Mouse (Mus musculus) heart, postnatal 0 days (tissue): ENCODE results near the gene Ntf3. TPM values are rescaled to one million over a fixed set of nuclear protein-coding genes. Genes with fewer than 3 reads are reported as not detected.

Source experiments
- ATAC-seq: fragments of 200-750 bp; cut with Nextera tagmentation; 2 replicates; pipeline ENCODE4 v1.8.0; 2017; ENCODE audit warnings: low read depth, moderate number of reproducible peaks, moderate library complexity; ENCODE audit not compliant: insufficient read depth
- DNase-seq: peaks from one replicate; pipeline ENCODE4 v3.0.0-alpha.2; 2016; ENCODE audit warnings: low spot score
- H3K27ac ChIP-seq: fragments of 300-500 bp; sonication (generic); 2 replicates; pipeline ENCODE4 v1.5.1; 2014; ENCODE audit warnings: low read depth, mild to moderate bottlenecking
- H3K27me3 ChIP-seq: fragments of 300-500 bp; sonication (generic); 2 replicates; pipeline ENCODE4 v1.6.1; 2014; ENCODE audit warnings: low read length, mixed read lengths; ENCODE audit not compliant: control insufficient read depth, insufficient read depth
- H3K36me3 ChIP-seq: fragments of 300-500 bp; sonication (generic); replicated peaks from 2 replicates; pipeline ENCODE4 v1.6.1; 2014; ENCODE audit warnings: low read length, mixed read lengths; ENCODE audit not compliant: control insufficient read depth, insufficient read depth
- H3K4me1 ChIP-seq: fragments of 300-500 bp; sonication (generic); 2 replicates; pipeline ENCODE4 v1.6.1; 2014; ENCODE audit warnings: antibody characterized with exemption; ENCODE audit not compliant: control insufficient read depth, insufficient read depth
- H3K4me2 ChIP-seq: fragments of 300-500 bp; sonication (generic); 2 replicates; pipeline ENCODE4 v1.6.1; 2014; ENCODE audit warnings: low read depth, mild to moderate bottlenecking, low read length, moderate library complexity
- H3K4me3 ChIP-seq: fragments of 300-500 bp; sonication (generic); 2 replicates; pipeline ENCODE4 v1.5.1; 2014; ENCODE audit warnings: low read depth, low read length
- H3K9ac ChIP-seq: fragments of 300-500 bp; sonication (generic); replicated peaks from 2 replicates; pipeline ENCODE4 v1.6.1; 2014; ENCODE audit warnings: low read depth, low read length, mixed read lengths
- H3K9me3 ChIP-seq: fragments of 300-500 bp; sonication (generic); replicated peaks from 2 replicates; pipeline ENCODE4 v1.6.1; 2016; ENCODE audit warnings: low read length; ENCODE audit not compliant: control insufficient read depth
- CTCF ChIP-seq: IDR thresholded peaks from 2 replicates; pipeline ENCODE4 v1.5.1; 2016; ENCODE audit warnings: antibody characterized with exemption, control low read depth, low read depth
- EP300 ChIP-seq: IDR thresholded peaks from 2 replicates; pipeline ENCODE4 v1.6.1; 2016; ENCODE audit warnings: antibody characterized with exemption, low read depth
- WGBS: fragments of 180-500 bp; shearing (Covaris S2); extraction: QIAGEN DNeasy Blood & Tissue Kit; methylation state at CpG from one replicate; pipeline ENCODE4 v1.1.7; 2014; 5-methylcytosine and 5-hydroxymethylcytosine counted together
- polyA plus RNA-seq: library from polyadenylated mRNA; unstranded; fragments of >200 nt; fragmentation: Nextera tagmentation; extraction: Ambion mirVana; gene quantifications from 2 replicates; pipeline ENCODE4 v1.2.1, GENCODE M21; 2015
- total RNA-seq: library from RNA; depleted of rRNA; stranded (reverse); fragments of >200 nt; gene quantifications from 2 replicates; pipeline ENCODE4 v1.2.3, GENCODE M21; 2014; ENCODE audit warnings: low replicate concordance

The Ntf3 gene
- total and polyA plus RNA-seq, 2 experiments from 2014 or later, result 5.2 to 5.5 TPM

GRCm38 (mm10) chr6:126163181-126163621, 3.5 kb downstream of the Ntf3 start:
- H3K4me3 ChIP-seq, result peak overlapping the region; percentile 53
- H3K9me3 ChIP-seq, result no peaks in the 10 kb centered on the region
- peaks cover 40% of the 10 kb centered on the region for H3K4me1 ChIP-seq
- no peaks in the 10 kb centered on the region for H3K36me3 ChIP-seq
- ATAC-seq, result peak; percentile 71
- H3K4me2 ChIP-seq, result peak overlapping the region; percentile 67
- H3K27ac ChIP-seq, result peak overlapping the region; percentile 69
- H3K9ac ChIP-seq, result 0 out of 2 replicates have a peak overlapping the region, but pooled peaks have one; percentile 48
- WGBS, result 1% methylated on average over 25 of the region's 25 CpGs
- TF ChIP-seq EP300 (no peak), CTCF (no peak; the same call in 1 of the 2 replicates)
- H3K27me3 ChIP-seq, result peaks cover 19% of the 10 kb centered on the region
- DNase-seq, result peak; percentile 66

DNA sequence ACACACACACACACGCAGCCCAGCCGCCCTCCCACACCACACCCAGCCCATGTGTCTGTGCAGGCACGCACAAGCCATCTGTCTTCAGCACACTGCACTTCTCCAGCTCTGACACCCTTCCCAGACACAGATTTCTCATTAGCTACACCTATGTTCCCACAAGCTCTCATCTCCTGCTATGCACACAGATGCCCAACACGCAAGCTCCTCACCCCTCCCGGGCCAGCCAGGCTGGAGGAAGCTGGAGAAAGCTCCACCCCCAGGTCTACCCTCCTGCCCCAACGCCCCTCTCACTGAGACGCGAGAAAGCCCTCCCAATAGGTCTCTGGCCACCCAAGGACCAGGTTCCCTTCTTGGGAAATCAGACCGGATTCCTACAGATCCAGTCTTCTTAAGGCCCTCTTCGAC, 4.4 kb downstream of the Ntf3 start:
- Histone ChIP-seq H3K9ac (peak overlapping the region; percentile 48; the same call in 1 of the 2 replicates), H3K36me3 (no peaks in the 10 kb centered on the region), H3K4me2 (peak overlapping the region; percentile 67), H3K4me1 (peaks cover 40% of the 10 kb centered on the region), H3K27ac (peak overlapping the region; percentile 69), H3K9me3 (no peaks in the 10 kb centered on the region), H3K27me3 (peaks cover 17% of the 10 kb centered on the region), H3K4me3 (peak overlapping the region; percentile 53)
- 9% methylated on average over 10 of the region's 10 CpGs for WGBS
- 0 out of 2 replicates have a peak, but pooled peaks have one; percentile 10 for ATAC-seq
- no peak for DNase-seq
- TF ChIP-seq EP300 (no peak), CTCF (no peak)

DNA sequence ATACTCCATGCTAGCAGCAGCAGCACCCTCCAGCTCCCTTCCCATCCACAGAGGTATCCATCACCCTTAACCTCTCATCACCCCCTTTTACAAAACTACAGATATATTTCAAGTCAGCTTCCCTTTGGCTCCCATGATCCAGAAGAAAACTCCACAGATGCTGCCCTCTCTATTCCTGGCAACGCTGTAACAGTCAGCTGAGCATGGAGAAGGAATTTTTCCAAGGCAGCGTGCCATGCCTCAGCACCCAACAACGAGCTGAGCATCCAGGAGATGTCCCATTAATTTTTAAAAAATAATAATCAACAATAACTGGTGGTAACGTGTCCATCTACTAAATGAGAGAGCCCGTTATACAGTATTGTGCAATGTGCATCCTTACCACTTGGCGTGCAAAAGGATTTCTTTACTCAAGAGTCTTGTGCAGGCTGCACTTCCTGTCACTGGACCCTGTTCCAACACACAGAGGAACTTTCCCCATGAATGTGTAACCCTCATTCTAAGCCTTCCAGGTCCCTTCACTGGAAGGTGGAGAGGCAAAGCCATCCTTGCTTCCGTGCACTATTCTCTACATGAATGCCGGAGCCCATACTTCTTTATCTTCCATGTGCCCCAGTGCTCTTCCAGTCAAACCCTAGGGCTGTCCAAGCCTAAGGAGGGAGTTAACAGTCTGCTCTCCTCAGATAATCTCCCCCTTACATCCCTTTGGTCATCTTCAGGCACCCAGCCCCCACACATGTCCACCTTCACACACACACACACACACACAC, 5.0 kb downstream of the Ntf3 start:
- no peaks in the 10 kb centered on the region for H3K9me3 ChIP-seq

DNA sequence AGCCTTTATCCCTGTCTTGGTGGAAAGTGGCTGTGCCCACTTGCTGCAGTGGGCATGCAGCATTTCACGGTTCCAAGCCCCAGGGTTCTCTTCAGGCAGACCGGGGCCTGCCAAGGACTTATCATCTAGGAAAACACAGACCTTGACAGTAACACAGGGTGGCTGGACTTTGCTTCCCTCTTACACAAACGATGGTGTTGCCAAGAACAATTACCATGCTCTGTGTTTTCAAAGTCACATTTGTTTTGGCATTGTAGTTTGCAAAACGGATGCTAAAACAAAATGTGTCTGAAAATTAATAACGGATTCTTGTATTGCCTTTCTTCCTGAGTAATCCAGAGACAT, 6.7 kb downstream of the Ntf3 start:
- 0 out of 2 replicates have a peak, but pooled peaks cover 4% of the 10 kb centered on the region for H3K27me3 ChIP-seq
- H3K27ac ChIP-seq, result no peak overlapping the region
- peak; percentile 50 for DNase-seq
- peaks cover 36% of the 10 kb centered on the region for H3K4me1 ChIP-seq
- H3K9me3 ChIP-seq, result no peaks in the 10 kb centered on the region
- no peak overlapping the region for H3K4me3 ChIP-seq
- no peak for ATAC-seq
- H3K4me2 ChIP-seq, result no peak overlapping the region
- no peak overlapping the region for H3K9ac ChIP-seq
- H3K36me3 ChIP-seq, result no peaks in the 10 kb centered on the region
- 32% methylated on average over 5 of the region's 5 CpGs for WGBS
- TF ChIP-seq CTCF (no peak), EP300 (no peak)

More for the DNA sequence above, 5.0 kb downstream of the Ntf3 start:
- Histone ChIP-seq H3K9ac (no peak overlapping the region), H3K4me3 (peak overlapping the region; percentile 53), H3K27me3 (peaks cover 17% of the 10 kb centered on the region), H3K4me1 (peaks cover 40% of the 10 kb centered on the region), H3K36me3 (no peaks in the 10 kb centered on the region), H3K27ac (no peak overlapping the region), H3K4me2 (peak overlapping the region; percentile 67)
- TF ChIP-seq EP300, result no peak
- TF ChIP-seq CTCF, result peak; percentile 19; the same call in 1 of the 2 replicates
- ATAC-seq (no peak), DNase-seq (no peak)
- 35% methylated on average over 8 of the region's 8 CpGs for WGBS

DNA sequence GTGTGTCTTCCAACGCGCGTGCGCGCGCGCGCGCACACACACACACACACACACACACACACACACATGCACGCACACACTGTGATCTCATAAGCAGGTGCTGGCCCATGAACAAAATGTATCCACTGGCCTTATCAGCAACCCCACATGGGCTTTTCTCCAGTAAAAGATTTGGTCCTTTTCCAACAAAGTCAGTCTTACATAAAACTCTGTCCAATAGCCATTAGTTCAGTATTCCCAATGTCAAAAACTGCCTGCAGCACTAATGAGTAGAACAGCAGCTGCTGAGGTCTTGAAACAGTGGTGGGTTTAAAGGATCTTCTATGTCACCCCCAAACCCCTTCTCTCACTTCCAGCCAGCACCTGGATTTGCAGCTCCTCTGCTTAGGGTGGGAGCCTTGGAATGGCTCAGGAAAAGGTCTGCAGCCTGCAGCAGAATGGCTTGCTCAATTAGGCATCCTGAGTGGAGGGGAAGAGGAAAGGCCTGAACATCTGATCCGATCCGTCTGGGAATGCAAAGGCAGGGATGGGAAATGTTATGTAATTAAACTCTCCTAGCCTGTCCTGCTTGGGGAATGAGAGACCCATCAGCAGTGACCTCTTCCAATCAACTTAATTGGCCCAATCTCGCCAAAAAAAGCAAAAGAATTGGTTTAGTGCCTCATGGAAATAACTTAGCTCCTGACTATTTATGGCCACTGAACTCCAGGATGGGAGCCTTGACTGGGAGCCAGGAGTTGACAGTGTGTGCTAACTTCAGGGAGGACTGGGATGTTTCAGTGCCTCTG, 7.2 kb downstream of the Ntf3 start:
- H3K9me3 ChIP-seq, result no peaks in the 10 kb centered on the region
- H3K4me2 ChIP-seq, result no peak overlapping the region
- WGBS, result 74% methylated on average over 13 of the region's 13 CpGs
- no peak for TF ChIP-seq EP300
- no peak for TF ChIP-seq CTCF
- H3K36me3 ChIP-seq, result no peaks in the 10 kb centered on the region
- DNase-seq (no peak), ATAC-seq (no peak)
- peak overlapping the region; percentile 50; the same call in 1 of the 2 replicates for H3K27ac ChIP-seq
- 0 out of 2 replicates have a peak, but pooled peaks cover 4% of the 10 kb centered on the region for H3K27me3 ChIP-seq
- no peak overlapping the region for H3K4me3 ChIP-seq
- peaks cover 35% of the 10 kb centered on the region for H3K4me1 ChIP-seq
- H3K9ac ChIP-seq, result no peak overlapping the region
